Mouse (Mus musculus): ENCODE results near the gene Gm26661. TPM values are rescaled to one million over a fixed set of nuclear protein-coding genes. Genes with fewer than 3 reads are reported as not detected.
A peak's percentile ranks its signal among the peaks of the same experiment; 100 is the strongest.

Gene Gm26661
- total and polyA plus RNA-seq, 3 experiments = not detected

- WGBS = 41% methylated on average over 13 of the region's 13 CpGs
- Histone ChIP-seq H3K79me2 (replicated peaks; ENCODE audit: control insufficient read depth, insufficient read depth, low read length) (no peaks in the 10 kb centered on the region), H3K27me3 (ENCODE audit: control insufficient read depth, insufficient read depth, low read length) (no peaks in the 10 kb centered on the region), H3K4me3 (no peak overlapping the region), H3K9ac (ENCODE audit: low read depth, low read length) (no peak overlapping the region), H3K4me1 (ENCODE audit: control insufficient read depth, insufficient read depth, low read length) (no peaks in the 10 kb centered on the region), H3K27ac (no peak overlapping the region), H3K36me3 (ENCODE audit: control insufficient read depth, insufficient read depth, low read length) (no peaks in the 10 kb centered on the region)
- intact Hi-C loops (cut with DNase I) = no loop called here
- no peak for TF ChIP-seq CTCF (IDR thresholded peaks at IDR 0.05)
- no peak for TF ChIP-seq EP300 (IDR thresholded peaks at IDR 0.05; ENCODE audit: insufficient read depth, low read depth, low read length)
- no peak for TF ChIP-seq POLR2A (IDR thresholded peaks at IDR 0.05; ENCODE audit: insufficient read depth, low read depth, low read length)
- DNase-seq = no peak
Measured at GRCm38 (mm10) chr14:7786073-7786472, 5.3 kb upstream of the Gm26661 start.

- 54% methylated on average over 7 of the region's 7 CpGs for WGBS
- Histone ChIP-seq H3K27me3 (ENCODE audit: control insufficient read depth, insufficient read depth, low read length) (no peaks in the 10 kb centered on the region), H3K27ac (no peak overlapping the region)
Measured at GRCm38 (mm10) chr14:7789266-7790030, 1.9 kb upstream of the Gm26661 start.

GRCm38 (mm10) chr14:7791061-7791531 lies 291 bp upstream of the Gm26661 start:
- intact Hi-C loops (cut with DNase I) = no loop called here
- Histone ChIP-seq H3K36me3 (ENCODE audit: control insufficient read depth, insufficient read depth, low read length) (no peaks in the 10 kb centered on the region), H3K27me3 (ENCODE audit: control insufficient read depth, insufficient read depth, low read length) (no peaks in the 10 kb centered on the region), H3K27ac (no peak overlapping the region), H3K4me3 (peak overlapping the region; percentile 22; the same call in 1 of the 2 replicates), H3K79me2 (replicated peaks; ENCODE audit: control insufficient read depth, insufficient read depth, low read length) (no peaks in the 10 kb centered on the region), H3K9ac (ENCODE audit: low read depth, low read length) (no peak overlapping the region), H3K4me1 (ENCODE audit: control insufficient read depth, insufficient read depth, low read length) (no peaks in the 10 kb centered on the region)
- TF ChIP-seq CTCF (IDR thresholded peaks at IDR 0.05) (no peak), POLR2A (IDR thresholded peaks at IDR 0.05; ENCODE audit: insufficient read depth, low read depth, low read length) (no peak), EP300 (IDR thresholded peaks at IDR 0.05; ENCODE audit: insufficient read depth, low read depth, low read length) (no peak)
- DNase-seq = no peak
- 18% methylated on average over 19 of the region's 19 CpGs for WGBS

More at GRCm38 (mm10) chr14:7789266-7790030, 1.9 kb upstream of the Gm26661 start:
- no peak for TF ChIP-seq EP300 (IDR thresholded peaks at IDR 0.05; ENCODE audit: insufficient read depth, low read depth, low read length)
- TF ChIP-seq POLR2A (IDR thresholded peaks at IDR 0.05; ENCODE audit: insufficient read depth, low read depth, low read length) = no peak
- TF ChIP-seq CTCF (IDR thresholded peaks at IDR 0.05) = no peak
- H3K79me2 ChIP-seq (replicated peaks; ENCODE audit: control insufficient read depth, insufficient read depth, low read length) = no peaks in the 10 kb centered on the region
- H3K9ac ChIP-seq (ENCODE audit: low read depth, low read length) = no peak overlapping the region
- peak in 1 of 2 experiments; percentile 24 for DNase-seq
- intact Hi-C loops (cut with DNase I) = no loop called here
- no peaks in the 10 kb centered on the region for H3K4me1 ChIP-seq (ENCODE audit: control insufficient read depth, insufficient read depth, low read length)
- H3K4me3 ChIP-seq = no peak overlapping the region
- no peaks in the 10 kb centered on the region for H3K36me3 ChIP-seq (ENCODE audit: control insufficient read depth, insufficient read depth, low read length)

GRCm38 (mm10) chr14:7795961-7796360 lies 4.6 kb downstream of the Gm26661 start:
- Histone ChIP-seq H3K4me3 (no peak overlapping the region), H3K27me3 (ENCODE audit: control insufficient read depth, insufficient read depth, low read length) (no peaks in the 10 kb centered on the region), H3K9ac (ENCODE audit: low read depth, low read length) (no peak overlapping the region), H3K36me3 (ENCODE audit: control insufficient read depth, insufficient read depth, low read length) (no peaks in the 10 kb centered on the region), H3K27ac (no peak overlapping the region), H3K4me1 (ENCODE audit: control insufficient read depth, insufficient read depth, low read length) (no peaks in the 10 kb centered on the region), H3K79me2 (replicated peaks; ENCODE audit: control insufficient read depth, insufficient read depth, low read length) (no peaks in the 10 kb centered on the region)
- TF ChIP-seq EP300 (IDR thresholded peaks at IDR 0.05; ENCODE audit: insufficient read depth, low read depth, low read length) = no peak
- no peak for TF ChIP-seq CTCF (IDR thresholded peaks at IDR 0.05)
- TF ChIP-seq POLR2A (IDR thresholded peaks at IDR 0.05; ENCODE audit: insufficient read depth, low read depth, low read length) = no peak
- DNase-seq = no peak
- intact Hi-C loops (cut with DNase I) = no loop called here
- WGBS = 83% methylated on average over 4 of the region's 4 CpGs

- no peaks in the 10 kb centered on the region for H3K36me3 ChIP-seq (ENCODE audit: control insufficient read depth, insufficient read depth, low read length)
- H3K9ac ChIP-seq (ENCODE audit: low read depth, low read length) = no peak overlapping the region
- no peak overlapping the region for H3K27ac ChIP-seq
- no peak overlapping the region for H3K4me3 ChIP-seq
- no peaks in the 10 kb centered on the region for H3K27me3 ChIP-seq (ENCODE audit: control insufficient read depth, insufficient read depth, low read length)
- no peaks in the 10 kb centered on the region for H3K79me2 ChIP-seq (replicated peaks; ENCODE audit: control insufficient read depth, insufficient read depth, low read length)
- no peaks in the 10 kb centered on the region; the same call in 1 of the 2 replicates for H3K4me1 ChIP-seq (ENCODE audit: control insufficient read depth, insufficient read depth, low read length)
- TF ChIP-seq CTCF (IDR thresholded peaks at IDR 0.05) (no peak), EP300 (IDR thresholded peaks at IDR 0.05; ENCODE audit: insufficient read depth, low read depth, low read length) (no peak)
- no peak for DNase-seq
- intact Hi-C loops (cut with DNase I) = loop anchor here (5.0 kb wide), 1 partner anchor 33 kb away; no protein-coding TSS in a partner anchor
Measured at GRCm38 (mm10) chr14:7800611-7801010, 9.2 kb downstream of the Gm26661 start.

- Histone ChIP-seq H3K36me3 (ENCODE audit: control insufficient read depth, insufficient read depth, low read length) (no peaks in the 10 kb centered on the region), H3K27ac (no peak overlapping the region), H3K79me2 (replicated peaks; ENCODE audit: control insufficient read depth, insufficient read depth, low read length) (no peaks in the 10 kb centered on the region), H3K4me1 (ENCODE audit: control insufficient read depth, insufficient read depth, low read length) (no peaks in the 10 kb centered on the region; the same call in 1 of the 2 replicates), H3K27me3 (ENCODE audit: control insufficient read depth, insufficient read depth, low read length) (no peaks in the 10 kb centered on the region), H3K9ac (ENCODE audit: low read depth, low read length) (no peak overlapping the region), H3K4me3 (no peak overlapping the region)
- WGBS = 9% methylated on average over 4 of the region's 4 CpGs
- intact Hi-C loops (cut with DNase I) = loop anchor here (5.0 kb wide), 1 partner anchor 35 kb away; no protein-coding TSS in a partner anchor
- DNase-seq = peak in 1 of 2 experiments; percentile 40
- TF ChIP-seq EP300 (IDR thresholded peaks at IDR 0.05; ENCODE audit: insufficient read depth, low read depth, low read length) (no peak), CTCF (IDR thresholded peaks at IDR 0.05) (peak; percentile 82)
Measured at GRCm38 (mm10) chr14:7801831-7802230, 10.4 kb downstream of the Gm26661 start.

All from heart, adult 2 months (tissue).